Mouse (Mus musculus) heart, postnatal 36 days (tissue): ENCODE measurements around the gene Brd3. TPM values are rescaled to one million over a fixed set of nuclear protein-coding genes. Genes with fewer than 3 reads are reported as not detected.
"Not testable (repeated sequence)": the region's sequence is repeated elsewhere in the genome, so short reads cannot be mapped to it uniquely, and the experiment has no call there.

Experiments used
- DNase-seq, 2 experiments: peaks; one replicate each; pipeline ENCODE4 v3.0.0; 2021 to 2022
- intact Hi-C: fragments of 180-260 bp; cut with DNase I; formaldehyde crosslinking; loops from one replicate; pipeline ENCODE4 v1.15.1; 2025
- total RNA-seq, 2 experiments: library from RNA; stranded (reverse); gene quantifications; 2 replicates each; pipeline ENCODE4 v1.2.3; 2021

The Brd3 gene
- total RNA-seq = 10 to 100 TPM; 33.1 to 33.9 TPM

- DNase-seq = no peak
- intact Hi-C loops = no loop called here
Measured at GRCm38 (mm10) chr2:27507562-27507961, at the start of gene Brd3. Brd3 (minus strand) TSS chr2:27507662.

GRCm38 (mm10) chr2:27556921-27557320 lies 49.5 kb upstream of the Brd3 start:
- DNase-seq = no peak

GRCm38 (mm10) chr2:27554308-27554707 lies 46.8 kb upstream of the Brd3 start:
- DNase-seq = peak; percentile 30 to 44
- intact Hi-C loops = loop anchor here (5.0 kb wide), 2 partner anchors 123 to 333 kb away; partner anchors contain the start of genes Col5a1 and Rxra

More at GRCm38 (mm10) chr2:27556921-27557320, 49.5 kb upstream of the Brd3 start:
- intact Hi-C loops = no loop called here

GRCm38 (mm10) chr2:27552620-27553287 lies 45.3 kb upstream of the Brd3 start:
- peak; percentile 85 to 86 for DNase-seq
- intact Hi-C loops = loop anchor here (1.0 to 5.0 kb wide), 4 partner anchors 125 to 416 kb away; partner anchors contain the start of genes Col5a1 and Rxra

GRCm38 (mm10) chr2:27548664-27549369 lies 41.4 kb upstream of the Brd3 start:
- intact Hi-C loops = no loop called here

GRCm38 (mm10) chr2:27547986-27548385 lies 40.5 kb upstream of the Brd3 start:
- no peak for DNase-seq
- intact Hi-C loops = no loop called here

More at GRCm38 (mm10) chr2:27548664-27549369, 41.4 kb upstream of the Brd3 start:
- DNase-seq = no peak

GRCm38 (mm10) chr2:27547326-27547725 lies 39.9 kb upstream of the Brd3 start:
- intact Hi-C loops = no loop called here
- DNase-seq = no peak

- DNase-seq, intact Hi-C loops: not testable (repeated sequence)
Measured at GRCm38 (mm10) chr2:27546041-27546440, 38.6 kb upstream of the Brd3 start.

- intact Hi-C loops, DNase-seq: not testable (repeated sequence)
Measured at GRCm38 (mm10) chr2:27545517-27545916, 38.1 kb upstream of the Brd3 start.

- no peak for DNase-seq
- intact Hi-C loops = no loop called here
Measured at GRCm38 (mm10) chr2:27544613-27545012, 37.2 kb upstream of the Brd3 start.

GRCm38 (mm10) chr2:27541225-27541624 lies 33.8 kb upstream of the Brd3 start:
- intact Hi-C loops = no loop called here
- DNase-seq = no peak

- intact Hi-C loops = no loop called here
- no peak for DNase-seq
Measured at GRCm38 (mm10) chr2:27540515-27540836, 33.0 kb upstream of the Brd3 start.

- DNase-seq = peak; percentile 95 to 96
- intact Hi-C loops = loop anchor here (2.0 to 10.0 kb wide), 2 partner anchors 25 to 1525 kb away; partner anchors contain the start of genes Ttf1 and Wdr5
Measured at GRCm38 (mm10) chr2:27539772-27540514, 32.5 kb upstream of the Brd3 start.

GRCm38 (mm10) chr2:27539336-27539735 lies 31.9 kb upstream of the Brd3 start:
- intact Hi-C loops = loop anchor here (2.0 to 10.0 kb wide), 2 partner anchors 25 to 1525 kb away; partner anchors contain the start of genes Ttf1 and Wdr5
- peak in 1 of 2 experiments; percentile 9 for DNase-seq

GRCm38 (mm10) chr2:27538455-27539330 lies 31.2 kb upstream of the Brd3 start:
- intact Hi-C loops = loop anchor here (2.0 to 10.0 kb wide), 2 partner anchors 24 to 1526 kb away; partner anchors contain the start of genes Ttf1 and Wdr5
- not testable (repeated sequence) for DNase-seq

- intact Hi-C loops = no loop called here
- DNase-seq = no peak
Measured at GRCm38 (mm10) chr2:27518283-27518682, 10.8 kb upstream of the Brd3 start.

- DNase-seq = no peak
- intact Hi-C loops = no loop called here
Measured at GRCm38 (mm10) chr2:27516289-27516688, 8.8 kb upstream of the Brd3 start.

- no peak for DNase-seq
- intact Hi-C loops = loop anchor here (2.0 kb wide), 3 partner anchors 23 to 73 kb away; partner anchors contain the start of gene Brd3os
Measured at GRCm38 (mm10) chr2:27515341-27516166, 8.1 kb upstream of the Brd3 start.
